Mouse (Mus musculus) heart, embryonic 14.5 days (tissue): Measurements from ENCODE around the gene Lce1a1. TPM values are rescaled to one million over a fixed set of nuclear protein-coding genes. Genes with fewer than 3 reads are reported as not detected.

Experiments used
- ATAC-seq: fragments of 200-750 bp; cut with Nextera tagmentation; 2 replicates; pipeline ENCODE4 v1.8.0; 2017; ENCODE audit warnings: low read depth, moderate TSS enrichment; ENCODE audit not compliant: insufficient number of reproducible peaks, insufficient read depth, low FRiP score
- H3K27ac ChIP-seq, 2 experiments: fragments of 200-500 bp in 1 of 2; fragments of 300-500 bp in 1 of 2; sonication (generic) in 1 of 2; replicated peaks in 1 of 2; 2 replicates each; pipeline ENCODE4 v1.5.1; 2012 to 2014; ENCODE audit warnings: low read depth in 2 of 2, low read length in 2 of 2, control low read depth in 1 of 2, mild to moderate bottlenecking in 1 of 2, mixed read lengths in 1 of 2; ENCODE audit not compliant: control insufficient read depth in 1 of 2, insufficient read depth in 1 of 2
- H3K27me3 ChIP-seq: fragments of 300-500 bp; sonication (generic); 2 replicates; pipeline ENCODE4 v1.6.1; 2014; ENCODE audit warnings: mild to moderate bottlenecking, low read length, control low read depth; ENCODE audit not compliant: control insufficient read depth, insufficient read depth
- H3K36me3 ChIP-seq: fragments of 300-500 bp; sonication (generic); 2 replicates; pipeline ENCODE4 v1.6.1; 2014; ENCODE audit warnings: mild to moderate bottlenecking, control low read depth, low read length, mixed read lengths; ENCODE audit not compliant: control insufficient read depth, insufficient read depth
- H3K4me1 ChIP-seq, 2 experiments: fragments of 200-500 bp in 1 of 2; fragments of 300-500 bp in 1 of 2; sonication (generic) in 1 of 2; 2 replicates each; pipeline ENCODE4 v1.6.1; 2012 to 2014; ENCODE audit warnings: low read length in 2 of 2, control low read depth in 1 of 2, mixed read lengths in 1 of 2; ENCODE audit not compliant: control insufficient read depth in 2 of 2, insufficient read depth in 2 of 2
- H3K4me2 ChIP-seq: fragments of 300-500 bp; sonication (generic); 2 replicates; pipeline ENCODE4 v1.6.1; 2014; ENCODE audit warnings: mild to moderate bottlenecking, low read length
- H3K4me3 ChIP-seq, 2 experiments: fragments of 200-500 bp in 1 of 2; fragments of 300-500 bp in 1 of 2; sonication (generic) in 1 of 2; 2 replicates each; pipeline ENCODE4 v1.5.1; 2012 to 2014; ENCODE audit warnings: low read length in 2 of 2, mild to moderate bottlenecking in 2 of 2, control low read depth in 1 of 2, low read depth in 1 of 2, moderate library complexity in 1 of 2; ENCODE audit not compliant: control insufficient read depth in 1 of 2, insufficient read depth in 1 of 2
- H3K9ac ChIP-seq: fragments of 300-500 bp; sonication (generic); 2 replicates; pipeline ENCODE4 v1.6.1; 2014; ENCODE audit warnings: mild to moderate bottlenecking, low read length
- H3K9me3 ChIP-seq: fragments of 300-500 bp; sonication (generic); 2 replicates; pipeline ENCODE4 v1.6.1; 2016; ENCODE audit warnings: low read length, control low read depth; ENCODE audit not compliant: control insufficient read depth
- WGBS: fragments of 180-500 bp; shearing (Covaris S2); extraction: QIAGEN DNeasy Blood & Tissue Kit; methylation state at CpG from one replicate; pipeline ENCODE4 v1.1.7; 2014; 5-methylcytosine and 5-hydroxymethylcytosine counted together
- polyA plus RNA-seq: library from polyadenylated mRNA; unstranded; fragments of >200 nt; fragmentation: Nextera tagmentation; extraction: Ambion mirVana; gene quantifications from 2 replicates; pipeline ENCODE4 v1.2.1, GENCODE M21; 2014

The Lce1a1 gene
- polyA plus RNA-seq, 1 experiment from 2014 or later = not detected

DNA sequence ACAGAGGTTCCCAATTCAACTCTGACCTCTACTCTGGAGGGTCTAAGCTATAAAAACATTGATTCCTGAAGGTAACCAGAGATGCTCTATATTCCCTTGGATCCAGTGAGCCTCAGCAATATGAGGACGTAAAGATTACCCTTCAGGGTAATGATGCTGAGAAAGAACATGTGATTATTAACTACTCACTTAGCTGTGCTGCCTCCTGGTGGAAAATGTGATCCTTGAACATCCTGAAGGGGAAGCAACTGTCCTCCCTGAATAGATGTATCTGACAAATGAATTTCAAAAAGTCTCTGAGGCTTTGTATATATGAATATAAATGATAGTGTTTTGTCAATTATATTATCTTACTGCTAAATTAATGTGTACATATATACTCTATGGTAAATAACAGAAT is 47.7 kb downstream of the Lce1a1 start:
- no peaks in the 10 kb centered on the region for H3K27me3 ChIP-seq
- H3K9me3 ChIP-seq = no peaks in the 10 kb centered on the region
- no peak overlapping the region for H3K4me2 ChIP-seq
- 42% methylated on average over 1 of the region's 1 CpGs for WGBS
- no peaks in the 10 kb centered on the region for H3K36me3 ChIP-seq
- H3K4me3 ChIP-seq = no peak overlapping the region
- ATAC-seq = no peak
- no peak overlapping the region for H3K9ac ChIP-seq
- no peak overlapping the region for H3K27ac ChIP-seq
- no peaks in the 10 kb centered on the region for H3K4me1 ChIP-seq

DNA sequence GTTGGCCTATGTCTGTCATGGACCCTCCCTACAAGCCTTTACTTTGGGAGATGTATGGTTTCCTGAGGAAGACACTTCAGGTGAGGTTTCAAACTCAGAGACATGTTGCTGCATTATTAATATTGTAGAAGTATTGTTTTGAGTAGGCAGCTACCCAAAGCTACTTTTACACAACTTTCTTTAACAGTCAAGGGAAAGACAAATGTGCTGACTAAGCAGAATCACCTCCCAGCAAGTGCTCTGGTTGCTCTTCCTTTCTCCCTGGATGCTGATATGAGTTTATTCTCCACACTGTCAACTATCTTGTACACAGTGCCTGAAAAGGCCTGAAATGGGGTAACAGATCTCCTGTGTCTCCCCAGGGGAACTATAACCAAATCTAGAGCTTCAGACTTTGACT is 48.1 kb downstream of the Lce1a1 start:
- no peaks in the 10 kb centered on the region for H3K27me3 ChIP-seq
- H3K4me3 ChIP-seq = no peak overlapping the region
- H3K9ac ChIP-seq = no peak overlapping the region
- no peaks in the 10 kb centered on the region for H3K9me3 ChIP-seq
- no peak for ATAC-seq
- no peaks in the 10 kb centered on the region for H3K36me3 ChIP-seq
- no peak overlapping the region for H3K4me2 ChIP-seq
- no peaks in the 10 kb centered on the region for H3K4me1 ChIP-seq
- H3K27ac ChIP-seq = no peak overlapping the region

DNA sequence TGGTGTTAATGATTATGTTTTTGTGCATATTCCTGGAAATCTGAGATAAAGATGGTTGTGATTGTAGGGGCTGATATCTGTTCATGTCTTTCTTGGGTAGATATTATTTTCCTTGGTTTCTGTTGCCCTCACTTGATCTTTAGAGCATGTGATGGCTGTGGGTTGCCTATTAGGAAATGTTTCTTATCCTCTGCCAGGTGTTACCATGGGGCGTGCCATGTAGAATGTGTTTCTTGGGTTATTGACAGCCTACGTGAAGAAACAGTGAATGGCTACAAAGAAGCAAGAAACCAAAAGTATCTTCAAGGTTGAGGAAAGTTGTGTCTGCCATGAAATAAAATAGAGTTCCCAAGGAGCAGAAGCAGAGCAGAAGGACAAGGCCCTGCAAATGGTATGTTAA is 49.7 kb downstream of the Lce1a1 start:
- Histone ChIP-seq H3K27ac (no peak overlapping the region), H3K4me1 (no peaks in the 10 kb centered on the region), H3K4me2 (no peak overlapping the region), H3K9me3 (no peaks in the 10 kb centered on the region), H3K27me3 (no peaks in the 10 kb centered on the region), H3K4me3 (no peak overlapping the region), H3K9ac (no peak overlapping the region), H3K36me3 (no peaks in the 10 kb centered on the region)
- ATAC-seq = no peak
- 78% methylated on average over 2 of the region's 2 CpGs for WGBS

Other genes starting within 250 kb of the Lce1a1 start
- gene Sprr2i, start 240.3 kb downstream of the Lce1a1 start, polyA plus RNA-seq = not detected in 2 replicates
- gene Sprr2j-ps, start 230.2 kb downstream of the Lce1a1 start, polyA plus RNA-seq = not detected in 2 replicates
- gene Gm9774, start 218.9 kb downstream of the Lce1a1 start, polyA plus RNA-seq = 5.2 and 5.9 TPM in 2 replicates
- gene Sprr2k, start 215.7 kb downstream of the Lce1a1 start, polyA plus RNA-seq = not detected in 2 replicates
- gene Sprr1b, start 209.5 kb downstream of the Lce1a1 start, polyA plus RNA-seq = not detected in 2 replicates
- gene Sprr3, start 189.6 kb downstream of the Lce1a1 start, polyA plus RNA-seq = not detected in 2 replicates
- 0.78 TPM in 1 of 2 replicates, not detected in the other for gene Sprr1a, start 162.4 kb downstream of the Lce1a1 start, polyA plus RNA-seq
- not detected in 2 replicates for gene Sprr4, start 147.8 kb downstream of the Lce1a1 start, polyA plus RNA-seq
- not detected in 2 replicates for gene 2310046K23Rik, start 113.8 kb downstream of the Lce1a1 start, polyA plus RNA-seq
- not detected in 2 replicates for gene Ivl, start 74.6 kb downstream of the Lce1a1 start, polyA plus RNA-seq
- not detected in 2 replicates for gene Smcp, start 59.3 kb downstream of the Lce1a1 start, polyA plus RNA-seq
- not detected in 2 replicates for gene 2210017I01Rik, start 40.8 kb downstream of the Lce1a1 start, polyA plus RNA-seq
- not detected in 2 replicates for gene Lce6a, start 26.6 kb downstream of the Lce1a1 start, polyA plus RNA-seq
- not detected in 2 replicates for gene Lce1b, start 8.6 kb upstream of the Lce1a1 start, polyA plus RNA-seq
- not detected in 2 replicates for gene Lce1a2, start 22.0 kb upstream of the Lce1a1 start, polyA plus RNA-seq
- gene Lce1c, start 30.9 kb upstream of the Lce1a1 start, polyA plus RNA-seq = not detected in 2 replicates
- not detected in 2 replicates for gene Lce1d, start 38.9 kb upstream of the Lce1a1 start, polyA plus RNA-seq
- gene Lce1e, start 60.8 kb upstream of the Lce1a1 start, polyA plus RNA-seq = not detected in 2 replicates
- gene Lce1f, start 72.0 kb upstream of the Lce1a1 start, polyA plus RNA-seq = not detected in 2 replicates
- not detected in 2 replicates for gene Gm38119, start 90.8 kb upstream of the Lce1a1 start, polyA plus RNA-seq
- not detected in 2 replicates for gene Lce1g, start 104.0 kb upstream of the Lce1a1 start, polyA plus RNA-seq
- gene Lce1h, start 116.8 kb upstream of the Lce1a1 start, polyA plus RNA-seq = not detected in 2 replicates
- not detected in 2 replicates for gene Lce1i, start 130.6 kb upstream of the Lce1a1 start, polyA plus RNA-seq
- not detected in 2 replicates for gene Lce1j, start 142.2 kb upstream of the Lce1a1 start, polyA plus RNA-seq
- not detected in 2 replicates for gene Lce1k, start 159.6 kb upstream of the Lce1a1 start, polyA plus RNA-seq
- not detected in 2 replicates for gene Kprp, start 178.9 kb upstream of the Lce1a1 start, polyA plus RNA-seq
- gene Lce1l, start 203.0 kb upstream of the Lce1a1 start, polyA plus RNA-seq = not detected in 2 replicates
- gene 2310050C09Rik, start 221.9 kb upstream of the Lce1a1 start, polyA plus RNA-seq = not detected in 2 replicates